Mouse (Mus musculus) thymus, postnatal 36 days (tissue): ENCODE results near the gene Bcl9.
A peak's percentile ranks its signal among the peaks of the same experiment; 100 is the strongest.

ENCODE experiments used
- DNase-seq, 2 experiments: peaks; one replicate each; pipeline ENCODE4 v3.0.0; 2022; ENCODE audit warnings: mixed read lengths in 2 of 2

The Bcl9 gene

DNA sequence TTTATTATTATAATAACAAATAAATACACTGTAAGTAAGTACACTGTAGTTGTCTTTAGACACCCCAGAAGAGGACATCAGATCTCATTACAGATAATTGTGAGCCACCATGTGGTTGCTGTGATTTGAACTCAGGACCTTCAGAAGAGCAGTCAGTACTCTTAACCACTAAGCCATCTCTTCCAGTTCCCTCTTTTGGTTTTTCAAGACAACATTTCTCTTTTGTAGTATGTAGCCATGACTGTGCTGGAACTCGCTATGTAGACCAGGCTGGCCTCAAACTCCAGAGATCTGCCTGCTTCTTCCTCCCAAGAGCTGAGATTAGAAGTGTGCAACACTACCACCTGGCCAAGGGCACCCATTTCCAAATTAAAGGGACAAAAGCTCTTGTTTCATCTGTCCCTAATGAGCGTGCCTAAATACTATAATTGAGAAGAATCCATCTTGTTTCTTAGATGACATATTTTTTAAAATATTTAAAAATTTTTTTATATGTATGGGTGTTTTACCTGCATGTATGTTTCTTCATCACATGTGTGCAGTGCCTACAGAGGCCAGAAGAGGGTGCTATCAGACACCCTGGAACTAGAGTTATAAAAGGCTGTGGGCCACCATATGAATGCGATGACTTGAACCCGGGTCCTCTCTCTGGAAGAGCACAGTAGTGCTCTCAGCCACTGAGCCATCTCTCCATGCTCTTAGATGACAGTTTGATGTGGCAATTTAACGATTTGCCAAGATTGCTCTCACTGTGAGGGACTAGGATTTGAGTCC lies 66.9 kb downstream of the Bcl9 start:
- no peak for DNase-seq

DNA sequence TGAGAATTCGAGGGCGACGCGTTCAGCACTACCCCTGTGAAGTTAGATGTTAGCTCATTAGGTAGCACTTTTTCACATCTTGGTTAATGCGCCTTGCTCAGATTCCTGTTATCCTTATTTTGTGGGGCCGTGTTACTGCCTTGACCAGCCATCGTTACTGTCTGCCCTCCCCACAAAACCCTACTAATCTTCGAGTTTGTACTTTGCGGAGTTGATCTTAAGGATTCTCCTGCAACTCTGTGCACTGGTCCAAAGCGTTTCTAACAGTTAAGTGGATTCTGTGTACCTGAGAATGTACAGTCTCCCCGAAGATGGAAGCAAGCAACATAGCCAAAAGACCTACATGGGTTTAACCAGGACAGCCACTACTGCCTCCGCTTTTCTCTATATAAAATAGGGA lies 69.3 kb downstream of the Bcl9 start:
- DNase-seq: no peak

DNA sequence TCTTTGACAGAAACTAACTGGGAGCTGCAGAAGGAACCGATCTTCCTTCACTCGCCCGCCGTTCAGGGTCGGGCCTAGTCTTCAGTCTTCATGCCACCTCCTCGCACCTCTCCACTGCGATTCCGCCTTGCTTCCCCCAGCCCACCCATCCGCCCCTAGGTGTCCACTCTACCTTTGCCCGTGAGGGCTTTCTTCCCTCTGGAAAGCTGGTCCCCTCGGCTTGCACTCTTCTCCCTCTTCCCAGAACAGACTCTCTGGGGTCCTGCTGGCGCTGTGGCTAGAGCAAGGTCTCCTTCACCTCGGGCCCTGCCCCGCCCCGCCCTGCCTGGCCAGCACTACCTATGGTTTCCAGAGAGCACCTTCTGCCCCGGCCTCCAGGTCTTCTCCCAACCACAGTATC lies 69.7 kb downstream of the Bcl9 start:
- no peak for DNase-seq

DNA sequence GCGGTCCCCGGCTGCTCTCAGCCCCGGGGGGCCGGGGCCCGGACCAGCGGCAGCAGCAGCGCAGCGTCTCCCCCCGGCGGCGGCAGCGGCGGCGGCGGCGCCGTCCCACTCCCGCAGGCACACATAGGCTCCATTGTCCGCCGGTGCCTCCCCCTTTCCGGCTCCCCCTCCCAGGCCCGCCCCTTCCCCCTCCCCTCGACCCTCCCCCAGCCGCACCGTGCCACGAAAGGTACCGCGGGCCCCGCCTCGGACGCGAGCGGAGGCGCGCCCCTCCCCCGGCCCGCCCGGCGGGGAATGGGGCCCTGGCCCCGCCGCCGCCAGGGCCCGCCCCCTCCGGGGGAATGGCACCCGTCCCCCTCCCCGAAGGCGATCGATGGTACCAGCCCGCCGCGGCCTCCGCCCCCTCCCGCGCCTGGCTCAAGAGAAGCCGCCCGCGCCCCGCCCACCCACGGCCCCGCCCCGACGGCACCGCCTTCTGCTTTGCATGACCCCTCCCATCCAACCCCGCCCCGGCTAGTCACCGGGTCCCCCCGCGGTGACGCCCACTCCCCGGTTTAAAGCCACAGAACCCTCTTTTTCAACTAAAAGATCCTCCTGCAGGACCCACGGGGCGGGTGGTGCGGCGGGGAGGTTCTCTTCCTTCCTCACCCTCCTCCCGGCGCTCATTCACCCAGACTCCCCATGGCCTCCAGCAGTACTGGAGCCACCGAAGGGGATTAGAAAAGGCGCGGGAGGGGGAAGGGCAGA lies 70.3 kb downstream of the Bcl9 start:
- peak; percentile 97 for DNase-seq

- no peak for DNase-seq
Observed at GRCm38 (mm10) chr3:97226719-97227118, 71.0 kb downstream of the Bcl9 start.

DNA sequence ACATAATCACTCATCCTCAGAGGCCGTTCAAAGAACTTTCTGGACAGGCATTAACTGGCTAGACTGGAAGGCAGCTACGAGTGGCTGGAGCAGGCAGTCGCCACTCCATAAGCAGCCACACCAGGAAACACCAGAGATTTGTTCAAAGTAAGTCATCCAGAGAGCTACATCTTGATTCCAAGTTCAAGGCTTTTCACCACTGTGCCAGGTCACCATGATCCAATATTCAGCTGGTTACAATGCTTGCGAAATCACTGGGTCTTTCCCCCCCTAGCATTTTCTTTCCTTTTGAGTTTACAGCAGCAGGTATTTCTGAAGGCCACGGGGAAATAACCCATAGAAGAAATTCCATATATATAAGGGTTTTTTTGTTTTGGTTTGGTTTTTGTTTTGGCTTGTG lies 72.5 kb downstream of the Bcl9 start:
- no peak for DNase-seq

GRCm38 (mm10) chr3:97223261-97223660 lies 74.5 kb downstream of the Bcl9 start:
- no peak for DNase-seq

DNA sequence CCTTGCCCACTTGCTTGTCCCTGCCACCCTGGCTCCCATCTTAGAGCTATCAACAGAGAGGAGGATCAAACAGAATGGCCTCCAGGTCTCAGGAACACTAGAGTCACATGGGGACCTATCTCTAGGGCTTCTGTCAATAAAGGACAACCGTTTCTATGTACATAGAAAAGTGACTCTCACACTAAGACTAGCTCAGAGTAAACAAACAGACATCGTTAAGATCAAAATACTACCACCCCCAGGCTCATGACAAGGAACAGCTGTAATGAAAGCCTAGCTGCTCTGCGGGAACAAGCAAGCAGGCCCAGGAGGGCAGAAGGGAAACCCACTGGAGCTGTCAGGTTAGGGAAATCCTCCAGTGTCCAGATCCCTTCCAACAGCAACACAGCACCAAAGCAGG lies 82.2 kb downstream of the Bcl9 start:
- DNase-seq: no peak

DNA sequence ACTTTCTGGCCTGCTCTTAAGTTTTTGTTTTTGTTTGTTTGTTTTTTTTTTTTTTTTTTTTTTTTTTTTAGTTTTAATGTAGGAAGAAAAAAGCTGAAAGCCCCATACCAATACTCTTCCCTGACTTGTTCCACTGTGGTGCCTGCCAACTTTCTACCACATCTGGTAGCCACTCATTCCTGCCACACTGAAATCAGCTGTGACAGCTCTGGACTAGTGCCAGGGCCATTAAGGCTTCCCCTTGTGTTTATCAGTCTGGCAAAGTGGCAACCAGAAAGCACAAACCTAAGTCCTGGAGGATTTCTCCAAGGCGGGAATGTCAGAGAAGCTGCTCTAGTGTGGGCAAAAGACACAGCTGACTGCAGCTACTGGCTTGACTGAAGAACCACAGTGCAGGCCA lies 83.3 kb downstream of the Bcl9 start:
- no peak for DNase-seq

GRCm38 (mm10) chr3:97213871-97214270 lies 83.8 kb downstream of the Bcl9 start:
- DNase-seq: no peak

DNA sequence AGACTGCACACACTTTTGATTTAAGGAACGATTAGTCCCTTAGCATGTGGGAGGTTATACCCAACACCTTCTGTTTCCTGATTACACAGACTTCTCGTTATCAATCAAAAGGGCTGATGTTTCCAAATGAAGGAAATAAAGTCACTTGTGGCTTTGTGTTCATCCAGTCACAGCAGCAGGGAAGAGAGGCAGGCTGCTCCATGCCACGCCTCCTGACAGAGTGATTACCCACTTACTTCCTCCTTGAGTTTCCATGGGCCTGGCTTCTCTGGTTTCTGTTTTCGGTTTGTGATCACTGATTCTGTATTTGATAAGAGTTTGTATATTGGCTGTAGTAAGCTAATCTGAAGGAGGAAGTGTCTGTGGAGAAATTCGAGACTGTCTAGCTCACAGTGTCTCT lies 86.5 kb downstream of the Bcl9 start:
- no peak for DNase-seq

DNA sequence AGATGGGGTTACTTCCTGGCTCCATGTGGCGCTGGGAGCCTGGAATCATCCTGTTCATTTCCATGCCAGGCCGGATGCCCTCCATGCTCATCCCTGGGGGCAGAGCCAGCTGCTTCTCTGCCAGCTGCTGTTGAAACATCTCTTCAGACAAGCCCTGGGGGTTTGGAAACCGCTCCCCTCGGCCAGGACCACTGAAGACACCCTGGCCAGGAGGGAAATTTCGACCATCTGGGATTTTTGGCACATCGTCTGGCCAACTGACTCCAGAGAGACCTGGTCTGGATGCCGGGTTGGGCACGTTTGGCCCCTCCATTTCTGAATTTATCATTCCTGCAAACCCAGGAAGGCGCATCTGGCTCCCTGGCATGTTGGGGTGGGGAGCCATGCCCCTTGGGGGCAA lies 88.4 kb downstream of the Bcl9 start:
- no peak for DNase-seq

DNA sequence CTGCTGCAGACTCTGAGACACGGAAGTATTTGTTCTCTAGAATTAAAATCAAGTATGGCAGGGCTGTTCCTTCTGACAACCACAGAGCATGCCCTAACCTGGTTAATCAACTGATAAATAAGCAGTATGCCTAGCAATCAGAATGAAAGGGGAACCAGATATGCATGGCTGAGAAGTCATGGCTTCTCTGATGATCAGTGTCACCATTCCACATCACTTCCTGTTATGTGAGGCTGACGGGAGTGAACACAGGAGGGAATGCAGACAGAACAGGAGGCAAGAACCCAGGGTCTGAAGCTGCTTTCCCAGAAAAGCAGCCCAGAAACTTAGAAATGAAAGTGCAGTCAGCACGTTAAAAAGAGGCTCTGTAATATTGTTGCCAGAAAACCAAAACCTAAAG lies 91.2 kb downstream of the Bcl9 start:
- no peak for DNase-seq

DNA sequence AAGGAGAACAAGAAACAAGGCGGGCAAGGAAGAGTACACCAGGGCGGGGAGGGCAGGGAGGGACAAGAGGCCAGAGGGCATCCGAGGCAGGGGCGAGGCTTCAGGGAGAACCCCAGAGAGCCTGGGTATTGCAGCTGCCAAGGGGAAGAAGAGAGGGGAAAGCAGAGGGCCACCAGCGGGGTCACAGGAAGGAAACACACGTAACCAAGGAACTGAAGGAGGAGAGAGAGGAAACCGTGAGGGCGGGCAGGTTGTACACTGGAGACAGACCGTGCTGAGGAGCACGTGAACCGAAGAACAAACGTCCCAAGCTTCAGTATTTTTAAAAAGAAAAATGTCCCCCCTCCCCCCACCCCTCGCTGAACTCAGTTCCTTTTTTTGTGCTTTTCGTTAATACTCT lies 93.8 kb downstream of the Bcl9 start:
- DNase-seq: peak; percentile 27 to 50

GRCm38 (mm10) chr3:97201943-97202342 lies 95.8 kb downstream of the Bcl9 start:
- DNase-seq: peak; percentile 52 to 55

DNA sequence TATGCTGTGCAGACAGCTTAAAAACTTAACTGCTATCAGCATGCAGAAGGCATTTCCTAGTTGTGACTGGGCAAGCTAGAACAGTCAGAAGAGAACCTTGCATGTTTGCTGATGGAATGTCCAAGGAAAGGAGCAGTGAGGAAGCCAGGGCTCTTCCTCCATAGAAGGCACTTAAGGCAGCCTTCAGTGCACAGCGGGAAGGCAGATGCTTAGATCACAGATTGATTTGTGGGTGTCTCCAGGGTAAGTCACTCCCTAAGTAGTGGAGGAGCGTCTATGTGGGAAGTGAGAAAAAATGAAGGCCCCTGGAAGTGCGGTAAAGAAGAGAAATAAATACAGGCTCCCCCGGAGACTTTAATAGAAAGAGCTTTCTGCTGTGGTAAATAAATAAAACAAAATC lies 98.5 kb downstream of the Bcl9 start:
- no peak for DNase-seq

DNA sequence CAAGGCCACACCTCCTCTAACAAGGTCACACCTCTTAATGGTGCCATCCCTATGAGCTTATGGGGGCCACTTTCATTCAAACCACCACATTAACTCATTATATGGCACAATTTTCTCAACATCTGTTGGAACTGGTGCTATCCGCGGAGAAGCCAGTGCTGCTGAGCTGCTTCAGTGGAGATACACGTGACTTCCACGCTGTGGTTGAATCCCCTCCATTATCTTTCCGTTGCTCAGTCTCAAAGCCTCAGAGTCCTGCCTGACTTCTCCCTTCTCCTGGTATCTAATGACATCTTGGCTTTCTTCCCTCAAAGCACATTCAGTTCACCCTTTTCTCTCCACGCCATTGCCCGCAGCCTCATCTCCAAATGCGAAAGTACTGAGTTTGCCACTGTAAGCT lies 101.1 kb downstream of the Bcl9 start:
- DNase-seq: no peak

- DNase-seq: peak; percentile 61 to 62
Observed at GRCm38 (mm10) chr3:97185098-97185860, 112.4 kb downstream of the Bcl9 start.

GRCm38 (mm10) chr3:97183810-97184209 lies 113.9 kb downstream of the Bcl9 start:
- DNase-seq: no peak

GRCm38 (mm10) chr3:97180527-97180926 lies 117.2 kb downstream of the Bcl9 start:
- DNase-seq: no peak

DNA sequence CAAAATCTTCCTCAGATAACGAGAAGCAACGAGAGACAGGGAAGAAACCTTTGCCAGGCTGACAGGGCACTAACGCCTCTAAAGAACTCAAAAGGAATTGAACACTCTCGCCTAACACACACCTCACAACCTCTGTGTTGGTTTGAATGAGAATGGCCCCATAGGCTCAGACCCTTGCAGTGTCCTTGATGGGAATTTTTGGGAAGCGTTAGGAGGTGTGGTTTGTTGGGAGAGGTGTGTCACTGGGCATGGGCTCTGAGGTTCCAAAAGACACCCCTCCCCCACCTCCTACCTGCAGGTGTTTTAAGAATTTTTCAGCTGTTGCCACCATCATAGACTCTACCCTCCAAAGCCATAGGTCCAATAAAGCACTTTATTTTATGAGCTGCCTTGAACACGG lies 118.8 kb downstream of the Bcl9 start:
- no peak for DNase-seq

DNA sequence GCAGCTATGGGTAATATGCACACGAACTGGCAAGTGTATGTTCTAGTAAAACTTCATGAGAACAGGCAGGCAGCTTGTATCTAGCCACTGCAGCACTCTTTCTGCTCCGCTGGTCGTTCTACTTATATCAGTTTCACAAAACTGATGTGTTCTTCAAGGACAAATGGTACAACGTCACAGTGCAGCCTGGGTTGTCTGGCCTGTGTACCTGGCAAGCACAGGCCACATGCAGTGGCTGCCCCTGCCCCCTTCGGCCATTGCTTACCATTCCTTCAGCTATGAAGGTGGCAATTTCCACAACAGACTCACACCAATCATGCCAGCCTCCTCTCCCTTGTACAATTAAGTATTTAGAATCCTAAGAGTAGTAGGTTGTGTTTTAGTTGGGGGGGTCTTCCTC lies 125.1 kb downstream of the Bcl9 start:
- no peak for DNase-seq

DNA sequence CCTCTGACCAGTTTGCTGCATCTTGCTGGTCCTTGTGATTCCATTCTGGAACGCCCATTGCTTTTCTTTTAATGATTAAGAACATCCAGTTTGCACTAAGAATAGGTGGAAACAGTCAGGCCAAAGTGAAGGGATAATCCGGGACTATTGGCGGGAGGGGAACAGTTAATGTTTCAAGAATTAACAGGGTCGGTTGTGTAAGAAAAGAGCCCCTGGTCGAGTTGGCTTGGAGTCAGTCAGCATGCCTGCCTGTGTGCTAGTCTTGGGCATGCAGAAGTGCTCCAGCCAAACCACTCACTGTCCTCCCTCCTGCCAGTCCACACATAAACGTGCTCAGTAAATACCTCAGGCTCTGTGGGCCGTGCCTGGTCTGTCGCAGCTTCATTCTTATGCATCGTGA lies 125.5 kb downstream of the Bcl9 start:
- no peak for DNase-seq

GRCm38 (mm10) chr3:97171531-97171930 lies 126.2 kb downstream of the Bcl9 start:
- DNase-seq: no peak
